ENCODE assay signal across 7 mouse cellular contexts in the genomic region with DNA sequence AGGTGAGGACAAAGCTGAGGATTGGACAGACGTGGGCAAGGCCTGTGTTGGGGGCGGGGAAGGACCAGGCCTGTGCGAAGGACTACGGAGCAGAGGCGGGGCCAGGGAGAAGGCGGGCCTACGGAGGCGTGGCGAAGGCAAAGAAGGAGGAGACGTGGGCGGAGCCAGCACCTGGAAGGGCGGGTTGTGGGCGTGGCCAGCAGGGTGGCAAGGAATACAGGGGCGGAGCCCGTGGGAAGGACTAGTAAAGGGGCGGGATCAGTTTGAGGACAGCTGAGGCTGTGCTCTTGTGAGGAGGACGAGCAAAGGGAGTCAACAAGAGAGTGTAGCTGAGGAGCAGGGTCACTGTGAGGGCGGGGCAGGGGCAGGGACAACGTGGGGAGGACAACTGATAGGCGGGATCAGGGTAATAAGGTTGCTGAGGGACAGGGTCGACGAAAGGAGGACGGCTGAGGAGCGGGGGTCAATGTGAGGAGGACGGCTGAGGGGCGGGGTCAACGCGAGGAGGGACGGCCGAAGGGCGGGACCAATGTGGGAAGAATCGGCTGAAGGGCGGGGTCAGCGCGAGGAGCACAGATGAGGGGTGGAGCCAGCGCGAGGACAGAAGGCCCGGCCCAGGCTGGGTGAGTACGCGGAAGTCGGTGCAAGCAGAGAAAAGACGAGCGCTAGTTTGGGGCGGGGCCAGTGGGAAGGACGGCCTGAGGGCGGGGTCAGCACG. TPM values are rescaled to one million over a fixed set of nuclear protein-coding genes. Genes with fewer than 3 reads are reported as not detected.
DNase-seq lines count a peak whose midpoint lies in the region; ATAC-seq lines count a peak whose summit lies in the region.

No protein-coding gene starts in this region.

- H3K27me3 ChIP-seq in intestine, embryonic 15.5 days (replicated peaks): peaks cover 7% of the 10 kb centered on the region; the same call in 1 of the 2 replicates
- peaks cover 56% of the 10 kb centered on the region for H3K27me3 ChIP-seq in midbrain, embryonic 10.5 days (ENCODE audit: low read depth, poor library complexity, severe bottlenecking)

- H3K9me3 ChIP-seq in intestine, embryonic 15.5 days: no peaks in the 10 kb centered on the region
- no peaks in the 10 kb centered on the region for H3K9me3 ChIP-seq in midbrain, embryonic 10.5 days (replicated peaks)

- peak overlapping the region; percentile 75 for H3K4me3 ChIP-seq in intestine, embryonic 15.5 days (replicated peaks)
- H3K4me3 ChIP-seq in midbrain, embryonic 10.5 days: peak overlapping the region; percentile 71

- DNase-seq in adrenal gland, adult 2 months: peak; percentile 100
- peak; percentile 96 for DNase-seq in embryo, embryonic 11.5 days (ENCODE audit: low read depth, low spot score)
- peak; percentile 100 for DNase-seq in gastrocnemius, postnatal 36 days
- peak; percentile 98 to 99 for DNase-seq in left cerebral cortex, postnatal 25 days (ENCODE audit: low spot score in 2 of 2)
- DNase-seq in midbrain, embryonic 10.5 days (ENCODE audit: low spot score): peak; percentile 100
- DNase-seq in right cerebral cortex, postnatal 4 days: peak; percentile 97

- peak; percentile 91 for ATAC-seq in intestine, embryonic 15.5 days

- no peaks in the 10 kb centered on the region for H3K36me3 ChIP-seq in intestine, embryonic 15.5 days
- H3K36me3 ChIP-seq in midbrain, embryonic 10.5 days: no peaks in the 10 kb centered on the region

- peak overlapping the region; percentile 41 for H3K9ac ChIP-seq in intestine, embryonic 15.5 days

- H3K4me1 ChIP-seq in intestine, embryonic 15.5 days (replicated peaks): peaks cover 39% of the 10 kb centered on the region
- H3K4me1 ChIP-seq in midbrain, embryonic 10.5 days: peaks cover 57% of the 10 kb centered on the region

- intact Hi-C loops in gastrocnemius, postnatal 36 days (cut with DNase I): no loop called here
- intact Hi-C loops in left cerebral cortex, postnatal 25 days (cut with DNase I): loop anchor here (10.0 kb wide), 1 partner anchor 163 kb away; the partner anchor contains the start of gene Mvd

- peak overlapping the region; percentile 74 for H3K27ac ChIP-seq in intestine, embryonic 15.5 days
- peak overlapping the region; percentile 88 for H3K27ac ChIP-seq in midbrain, embryonic 10.5 days (replicated peaks)

- H3K4me2 ChIP-seq in intestine, embryonic 15.5 days (replicated peaks): peak overlapping the region; percentile 96

- under 1% methylated on average over 46 of the region's 47 CpGs for WGBS in intestine, embryonic 15.5 days
- under 1% methylated on average over 47 of the region's 47 CpGs for WGBS in midbrain, embryonic 10.5 days

RNA-seq across cellular contexts. Expression of gene Zfpm1, which starts 0.5 kb away (rescaled TPM):
- 10 to 100 TPM; 16.0 to 24.2 TPM for total RNA-seq in adrenal gland, adult 2 months (2021)
- 37.4 and 60.4 TPM in 2 replicates for polyA plus RNA-seq in adrenal gland, adult 2 months (2012; rRNA removed)
- 1 to 10 TPM; 5.6 to 8.9 TPM for total RNA-seq in gastrocnemius, postnatal 36 days (2021)
- polyA plus RNA-seq in intestine, embryonic 15.5 days (2015; fragmentation: Nextera tagmentation; extraction: Ambion mirVana): 4.9 and 5.2 TPM in 2 replicates
- 10 to 100 TPM; 36.9 to 39.3 TPM for total RNA-seq in left cerebral cortex, postnatal 25 days (2021)
- 1.3 and 1.5 TPM in 2 replicates for polyA plus RNA-seq in midbrain, embryonic 10.5 days (2016; fragmentation: Nextera tagmentation; extraction: Ambion mirVana)

Comparison
In these comparisons a context has a peak if more than half of its experiments do, and no peak if none do; other contexts are left out.
1. Peak in every context shown above with its lines: DNase-seq, ATAC-seq, H3K4me3 ChIP-seq and H3K27ac ChIP-seq.